Mouse (Mus musculus) frontal cortex, adult 2 months (tissue): ENCODE results near the gene Trim62. TPM values are rescaled to one million over a fixed set of nuclear protein-coding genes. Genes with fewer than 3 reads are reported as not detected.

Experiments
- DNase-seq, 2 experiments: peaks; one replicate each; pipeline ENCODE4 v3.0.0; 2022; ENCODE audit warnings: low spot score in 1 of 2; ENCODE audit errors: extremely low spot score in 1 of 2
- polyA plus RNA-seq: library from polyadenylated mRNA; depleted of rRNA; stranded (reverse); fragments of >200 nt; gene quantifications from 2 replicates; pipeline ENCODE4 v1.2.3, GENCODE M21; 2012

Gene Trim62
- polyA plus RNA-seq, 1 experiment: 26.5 TPM

GRCm38 (mm10) chr4:128907238-128907968 lies 24.0 kb downstream of the Trim62 start:
- DNase-seq: no peak

- peak in 1 of 2 experiments; percentile 68 for DNase-seq
Observed at GRCm38 (mm10) chr4:128908586-128909377, 25.4 kb downstream of the Trim62 start.

- no peak for DNase-seq
Observed at GRCm38 (mm10) chr4:128909378-128909831, 26.0 kb downstream of the Trim62 start.

GRCm38 (mm10) chr4:128910276-128911063 lies 27.1 kb downstream of the Trim62 start:
- no peak for DNase-seq

GRCm38 (mm10) chr4:128912085-128912484 lies 28.7 kb downstream of the Trim62 start:
- DNase-seq: no peak

GRCm38 (mm10) chr4:128913794-128914193 lies 30.4 kb downstream of the Trim62 start:
- DNase-seq: no peak

- no peak for DNase-seq
Observed at GRCm38 (mm10) chr4:128917119-128917518, 33.7 kb downstream of the Trim62 start.

- peak in 1 of 2 experiments; percentile 27 for DNase-seq
Observed at GRCm38 (mm10) chr4:128917756-128918155, 34.4 kb downstream of the Trim62 start.

GRCm38 (mm10) chr4:128918187-128918586 lies 34.8 kb downstream of the Trim62 start:
- DNase-seq: no peak

GRCm38 (mm10) chr4:128919106-128919505 lies 35.7 kb downstream of the Trim62 start:
- DNase-seq: no peak

- DNase-seq: peak in 1 of 2 experiments; percentile 31
Observed at GRCm38 (mm10) chr4:128923603-128924002, 40.2 kb downstream of the Trim62 start.

GRCm38 (mm10) chr4:128924841-128925606 lies 41.6 kb downstream of the Trim62 start:
- DNase-seq: peak; percentile 73 to 92

GRCm38 (mm10) chr4:128932783-128933182 lies 49.4 kb downstream of the Trim62 start:
- no peak for DNase-seq

GRCm38 (mm10) chr4:128935595-128935994 lies 52.2 kb downstream of the Trim62 start:
- no peak for DNase-seq

- DNase-seq: no peak
Observed at GRCm38 (mm10) chr4:128942346-128942745, 59.0 kb downstream of the Trim62 start.

GRCm38 (mm10) chr4:128946736-128947135 lies 63.4 kb downstream of the Trim62 start:
- no peak for DNase-seq

GRCm38 (mm10) chr4:128947326-128947933 lies 64.0 kb downstream of the Trim62 start:
- no peak for DNase-seq

GRCm38 (mm10) chr4:128948137-128948674 lies 64.8 kb downstream of the Trim62 start:
- DNase-seq: peak in 1 of 2 experiments; percentile 59

- DNase-seq: peak in 1 of 2 experiments; percentile 39
Observed at GRCm38 (mm10) chr4:128949470-128950005, 66.2 kb downstream of the Trim62 start.
